Mouse (Mus musculus): ENCODE measurements at regions not wholly inside any gene's neighbourhood (a gene's known extent, or its start where the extent isn't known, plus 50 kb on each side); places are given as distances from the start of the nearest gene placed in this dataset.
A peak's percentile ranks its signal among the peaks of the same experiment; 100 is the strongest.

DNA sequence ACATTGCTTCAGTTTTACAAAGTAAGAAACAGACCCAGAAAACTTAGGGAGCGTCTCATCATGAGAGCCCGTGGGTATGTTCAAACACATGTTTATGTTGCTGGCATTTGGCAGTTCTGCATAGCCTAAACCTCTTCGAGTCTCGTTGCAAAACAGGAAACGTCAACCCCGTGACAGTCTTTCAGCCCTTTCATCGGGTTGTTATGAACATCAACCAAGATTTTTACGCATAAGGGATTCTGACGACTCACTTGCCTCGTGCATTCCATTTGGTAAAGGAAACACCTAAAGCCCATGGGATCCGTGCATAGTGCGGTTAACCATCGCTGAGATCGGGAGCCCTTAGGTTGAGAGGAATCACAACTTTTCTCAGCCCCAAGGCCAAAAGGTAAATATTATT, 115.7 kb downstream of the Gpam start:
- no peak for DNase-seq (ENCODE audit: low spot score in 2 of 2)

DNA sequence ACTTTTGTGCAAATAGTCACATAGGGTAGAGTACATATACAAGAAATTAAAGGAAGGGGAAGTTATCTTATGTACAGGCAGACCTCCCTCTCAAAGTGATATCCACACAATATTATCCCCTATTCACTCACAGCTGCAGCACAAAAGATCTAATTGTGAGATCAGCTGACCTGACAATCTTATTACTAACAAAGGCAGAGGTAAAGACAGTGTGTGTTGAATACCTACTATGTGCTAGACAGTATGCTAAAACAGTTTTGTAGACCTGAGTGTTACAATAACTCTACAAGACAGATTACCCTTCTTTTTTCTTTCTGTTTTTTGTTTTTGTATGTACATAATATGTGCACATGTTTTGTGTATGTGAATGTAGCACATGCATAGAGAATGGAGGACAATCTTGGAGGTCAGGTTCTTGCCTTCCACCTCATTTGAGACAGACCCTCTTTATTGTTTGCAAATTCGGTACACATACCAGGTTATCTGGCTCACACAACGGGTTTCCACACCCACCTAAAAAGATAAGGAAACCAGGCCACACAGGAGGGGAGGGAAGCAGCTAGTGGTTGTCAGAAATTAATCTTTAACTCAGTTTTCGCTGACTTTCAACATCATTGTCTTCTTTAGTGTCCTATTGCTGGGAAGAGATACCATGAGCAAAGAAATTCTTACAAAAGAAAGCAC, 118.4 kb downstream of the Gpam start:
- no peak for DNase-seq (ENCODE audit: low spot score in 2 of 2)

DNA sequence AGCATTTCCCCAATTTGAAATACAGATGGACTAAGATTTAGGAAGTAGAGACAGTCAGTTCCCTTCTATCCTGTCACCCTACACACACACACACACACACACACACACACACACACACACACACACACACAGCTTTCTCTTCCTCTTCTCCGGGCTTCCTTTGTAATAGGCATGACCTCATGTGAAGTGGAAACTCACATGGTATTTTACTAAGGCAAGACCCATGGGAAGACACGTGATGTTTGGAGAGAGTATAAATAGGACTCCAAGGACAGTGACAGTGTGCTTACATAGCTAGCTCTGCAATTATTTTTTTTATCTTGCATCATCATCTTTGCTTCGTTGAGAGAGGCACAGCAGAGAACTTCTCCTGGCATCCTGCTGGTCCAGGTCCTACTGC, 137.1 kb downstream of the Gpam start:
- DNase-seq (ENCODE audit: low spot score in 2 of 2): no peak

DNA sequence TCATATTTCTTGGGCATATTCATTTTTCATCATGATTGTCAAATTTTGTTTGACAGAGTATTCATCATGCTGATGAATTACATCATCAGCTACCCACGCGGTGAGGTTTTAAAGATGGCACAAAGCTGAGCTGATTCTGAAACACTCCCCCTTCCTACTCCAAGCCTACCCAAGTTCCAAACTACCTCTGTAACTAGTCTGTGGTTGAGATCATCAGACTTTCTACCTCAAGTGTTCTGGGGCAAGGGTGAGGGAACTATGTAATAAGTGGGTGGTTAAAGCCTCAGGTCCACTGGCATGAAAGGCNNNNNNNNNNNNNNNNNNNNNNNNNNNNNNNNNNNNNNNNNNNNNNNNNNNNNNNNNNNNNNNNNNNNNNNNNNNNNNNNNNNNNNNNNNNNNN, 142.5 kb downstream of the Gpam start:
- DNase-seq (ENCODE audit: low spot score in 2 of 2): no peak

DNA sequence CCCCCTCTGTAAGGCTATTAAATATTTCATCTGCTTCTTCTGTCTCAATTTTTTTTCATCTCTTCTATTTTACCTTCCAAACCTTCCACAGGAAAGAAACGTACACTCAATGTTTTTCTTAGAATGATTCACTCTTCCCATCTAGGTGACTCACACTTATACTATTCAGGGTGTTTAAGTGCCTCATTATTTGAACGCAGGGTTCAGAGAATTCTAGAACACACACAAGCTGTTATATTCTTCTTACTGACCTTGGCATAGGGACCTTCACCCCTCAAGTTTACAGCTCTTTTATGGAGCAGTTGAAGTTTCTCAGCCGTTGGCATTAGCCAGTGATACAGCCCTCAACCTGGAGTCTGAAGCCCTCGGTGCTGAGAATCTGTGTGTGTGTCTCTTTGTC, 144.2 kb downstream of the Gpam start:
- no peak for DNase-seq (ENCODE audit: low spot score in 2 of 2)

DNA sequence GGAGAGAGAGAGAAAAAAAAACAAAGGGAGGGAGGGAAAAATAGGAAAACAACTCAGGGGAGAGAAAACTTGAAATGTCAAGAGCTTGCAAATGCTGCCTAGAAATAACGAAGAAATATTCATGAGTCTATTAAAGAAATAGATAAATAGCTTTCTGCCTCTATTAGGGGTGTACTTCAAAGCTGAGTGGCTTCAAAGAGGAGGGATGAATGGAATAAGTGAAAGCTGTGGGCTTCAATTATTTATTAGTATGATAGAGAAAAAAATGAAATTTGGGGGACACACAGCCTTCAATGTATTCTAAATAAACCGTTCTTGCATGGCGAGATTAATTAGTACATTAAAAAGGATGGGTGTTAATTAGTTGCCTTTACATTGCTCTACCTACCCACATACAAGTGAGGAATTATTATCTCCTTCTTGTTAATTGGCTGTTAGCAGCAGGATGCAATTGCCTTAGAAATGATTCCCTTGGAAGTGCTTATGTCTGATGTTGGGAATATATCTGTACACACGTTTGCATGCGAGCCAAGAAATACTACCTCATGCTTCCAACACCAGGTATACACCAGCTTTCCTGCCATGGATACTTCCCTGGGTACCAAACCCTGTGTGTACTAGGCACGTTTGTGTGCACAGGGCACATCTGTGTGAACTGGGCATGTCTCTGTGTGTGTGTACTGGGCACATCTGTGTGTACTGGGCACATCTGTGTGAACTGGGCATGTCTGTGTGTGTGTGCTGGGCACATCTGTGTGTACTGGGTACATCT, 155.4 kb downstream of the Gpam start:
- no peak for DNase-seq (ENCODE audit: low spot score in 2 of 2)

DNA sequence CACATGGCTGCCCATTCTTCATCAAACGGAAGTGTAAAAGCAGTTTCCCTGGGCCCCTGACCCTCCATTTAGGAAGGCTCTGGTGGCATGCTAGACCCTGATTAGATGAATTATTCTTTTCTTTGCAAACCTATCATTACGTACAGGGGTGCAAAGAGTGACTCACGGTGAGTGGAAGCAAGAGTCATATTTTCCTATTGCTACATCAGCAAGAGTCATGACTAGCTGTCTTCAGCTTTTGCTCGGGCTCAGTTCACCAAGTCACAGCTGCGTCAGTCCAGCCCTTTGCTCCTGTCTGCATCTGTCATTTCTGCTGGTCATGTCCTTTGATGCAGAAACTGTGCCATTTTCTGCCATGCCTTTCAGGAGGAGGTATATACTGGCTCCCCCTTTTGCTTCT, 168.7 kb downstream of the Gpam start:
- DNase-seq (ENCODE audit: low spot score in 2 of 2): no peak

DNA sequence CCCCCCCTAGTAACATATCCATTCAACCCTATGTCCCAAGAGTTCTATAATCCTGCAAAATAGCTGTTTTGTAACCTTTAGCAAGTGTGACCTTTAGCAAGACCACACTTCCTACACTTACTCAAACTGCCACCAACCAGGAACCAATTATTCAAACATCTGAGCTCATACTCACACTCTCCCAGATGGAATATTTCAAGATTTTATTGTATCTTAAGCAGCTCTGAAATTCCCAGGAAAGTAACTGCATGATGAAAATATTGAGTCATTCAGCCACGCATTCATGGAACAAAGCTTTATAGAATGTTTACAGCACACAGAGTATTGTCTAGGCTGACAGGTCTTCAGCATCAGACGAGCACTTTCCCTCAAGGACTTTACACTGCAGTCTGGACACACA, 171.9 kb downstream of the Gpam start:
- no peak for DNase-seq (ENCODE audit: low spot score in 2 of 2)

DNA sequence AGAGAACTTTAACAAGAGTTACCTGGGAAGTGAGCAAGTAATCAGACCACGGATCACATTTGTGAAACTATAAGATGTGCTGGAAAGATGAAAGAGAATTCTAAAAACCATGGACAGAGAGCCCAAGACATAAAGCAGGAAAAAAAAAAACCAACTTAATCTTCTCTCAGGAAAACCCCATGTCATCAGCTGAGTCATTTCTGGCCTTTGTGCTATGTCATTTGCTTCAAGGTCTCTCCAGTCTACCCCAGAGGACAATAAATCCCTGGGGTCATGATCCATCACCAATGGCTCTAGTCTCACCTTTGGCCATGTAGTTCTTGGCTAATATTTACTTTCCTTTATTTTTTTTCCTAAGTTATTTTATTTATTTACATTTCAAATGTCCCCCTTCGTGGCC, 174.5 kb downstream of the Gpam start:
- DNase-seq (ENCODE audit: low spot score in 2 of 2): no peak

DNA sequence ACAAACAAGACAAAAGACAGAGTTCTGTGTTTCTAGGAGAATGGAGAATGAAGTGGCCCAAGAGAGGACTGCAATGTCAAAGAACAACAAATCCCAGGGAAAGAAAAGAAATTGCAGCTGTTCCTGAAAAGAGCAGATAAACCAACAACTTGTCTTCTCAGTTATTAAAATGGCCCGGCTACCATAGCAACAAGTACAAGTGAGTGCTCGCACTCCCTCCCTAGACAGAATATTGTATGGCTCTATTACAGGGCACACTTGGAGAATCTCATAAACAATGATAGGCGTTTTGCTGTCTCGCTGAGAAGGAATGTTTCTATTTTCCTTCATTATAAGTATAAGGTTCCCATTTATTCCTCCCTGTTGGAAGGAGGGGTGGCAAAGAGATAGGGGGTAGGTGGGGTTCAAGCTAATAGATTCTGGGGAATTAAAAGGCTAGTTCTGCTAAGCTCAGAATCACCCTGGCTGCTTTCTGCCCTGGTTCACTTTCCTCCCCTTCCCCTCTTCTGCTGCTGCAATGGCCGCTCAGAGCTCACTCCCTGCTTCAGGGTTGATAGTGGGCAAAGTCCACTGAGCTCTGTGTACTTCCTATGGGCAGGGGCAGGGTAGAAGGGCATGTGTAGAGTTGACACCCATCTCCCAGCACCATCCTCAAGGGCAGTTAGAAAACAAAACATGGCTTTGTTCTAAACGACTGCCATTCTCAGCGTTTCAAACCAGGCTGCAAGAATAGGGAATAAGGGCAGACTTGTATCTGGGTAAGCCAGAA, 178.5 kb downstream of the Gpam start:
- DNase-seq (ENCODE audit: low spot score in 2 of 2): no peak

DNA sequence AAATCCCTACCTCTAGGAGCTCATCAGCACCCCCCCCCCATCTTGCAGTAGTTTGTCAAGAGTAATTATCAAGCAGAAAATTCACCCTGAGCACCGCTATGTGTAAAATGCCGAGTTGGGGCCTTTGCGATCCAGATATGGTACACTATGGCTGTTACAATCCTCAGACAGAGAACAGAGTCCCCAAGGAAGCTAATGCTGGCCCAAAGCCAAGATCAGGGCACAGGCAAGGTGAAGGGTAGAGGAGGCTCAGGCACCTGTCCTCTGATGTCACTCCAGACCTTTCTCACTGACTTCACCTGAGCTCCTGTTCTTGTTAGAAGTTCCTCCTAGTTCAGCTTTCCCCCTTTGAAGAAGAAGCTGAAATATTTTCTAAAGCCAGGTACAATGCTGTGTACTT, 179.5 kb downstream of the Gpam start:
- DNase-seq (ENCODE audit: low spot score in 2 of 2): no peak

DNA sequence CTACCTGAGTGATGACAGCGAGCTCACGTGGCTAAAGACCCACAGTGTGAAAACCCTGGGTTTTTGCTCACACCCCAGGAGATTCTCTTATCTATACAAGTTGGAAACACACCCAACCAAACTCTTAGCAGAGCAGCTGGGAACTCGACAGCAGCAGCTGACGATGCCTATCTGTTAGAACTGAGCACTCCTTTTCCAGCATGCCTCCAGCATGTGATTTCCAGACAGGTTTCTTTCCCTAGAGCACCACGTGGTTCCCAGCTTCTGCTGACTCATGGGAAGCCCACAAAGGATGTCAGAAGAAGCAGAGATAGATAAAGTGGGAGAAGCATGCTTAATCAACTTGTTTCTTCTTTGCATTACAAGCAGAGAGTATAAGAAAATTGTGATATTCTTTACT, 194.5 kb downstream of the Gpam start:
- DNase-seq (ENCODE audit: low spot score in 2 of 2): no peak

DNA sequence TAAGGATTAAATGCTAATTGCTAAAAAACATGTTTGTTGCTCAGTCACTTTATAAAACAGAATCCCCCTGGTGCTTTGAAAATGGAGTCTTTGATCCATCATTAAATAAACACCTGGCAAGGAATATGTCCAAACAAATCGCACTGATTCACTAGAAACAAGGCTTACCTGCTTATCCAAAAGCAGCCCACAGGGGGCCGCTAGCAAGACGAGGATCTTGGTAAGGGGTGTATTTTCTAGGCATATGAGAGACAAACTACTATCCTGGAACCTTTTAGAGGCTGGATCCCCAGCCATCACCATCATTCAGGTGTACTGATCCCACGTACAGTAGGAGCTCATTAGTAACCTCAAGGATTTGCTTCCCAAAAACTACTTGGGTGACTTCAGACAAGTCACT, 201.2 kb downstream of the Gpam start:
- DNase-seq (ENCODE audit: low spot score in 2 of 2): no peak

DNA sequence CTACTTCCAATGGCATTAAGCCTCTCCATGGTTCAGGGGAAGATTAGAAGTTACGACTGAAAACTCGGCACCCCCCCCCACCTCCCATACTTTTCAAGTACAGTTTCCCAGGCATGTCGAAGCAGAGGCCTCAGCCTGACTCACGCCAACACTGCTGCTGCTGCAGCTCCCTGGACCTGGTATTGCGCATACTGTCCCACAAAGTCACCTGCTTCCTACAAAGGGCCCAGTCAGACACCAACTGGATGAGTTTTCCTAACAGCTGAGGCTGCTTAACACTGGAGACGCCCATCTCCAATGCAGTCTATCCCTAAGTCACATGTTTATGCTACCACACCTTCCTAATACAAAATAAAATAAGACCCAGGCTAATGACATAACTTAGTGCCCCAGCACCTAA, 207.4 kb downstream of the Gpam start:
- no peak for DNase-seq (ENCODE audit: low spot score in 2 of 2)

DNA sequence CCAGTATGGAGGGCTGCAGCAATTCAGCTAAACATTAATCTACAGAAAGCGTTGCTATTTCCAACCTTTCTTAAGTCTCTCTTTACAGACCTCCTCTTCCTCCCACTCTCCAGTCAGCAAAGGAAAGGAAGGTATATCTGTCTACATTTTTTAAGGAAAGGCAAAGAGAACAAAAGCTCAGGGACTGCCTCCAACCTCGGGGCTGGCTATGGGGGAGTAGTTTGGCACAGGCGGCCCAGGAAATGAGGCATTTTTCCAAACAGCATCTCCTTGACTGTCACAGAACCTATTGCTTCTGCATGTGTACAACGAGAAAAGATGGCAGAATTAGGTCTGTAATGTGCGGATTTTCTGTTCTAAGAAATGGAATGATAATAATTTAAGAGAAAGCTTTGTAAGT, 233.4 kb downstream of the Gpam start:
- peak in 1 of 2 experiments; percentile 7 for DNase-seq (ENCODE audit: low spot score in 2 of 2)

DNA sequence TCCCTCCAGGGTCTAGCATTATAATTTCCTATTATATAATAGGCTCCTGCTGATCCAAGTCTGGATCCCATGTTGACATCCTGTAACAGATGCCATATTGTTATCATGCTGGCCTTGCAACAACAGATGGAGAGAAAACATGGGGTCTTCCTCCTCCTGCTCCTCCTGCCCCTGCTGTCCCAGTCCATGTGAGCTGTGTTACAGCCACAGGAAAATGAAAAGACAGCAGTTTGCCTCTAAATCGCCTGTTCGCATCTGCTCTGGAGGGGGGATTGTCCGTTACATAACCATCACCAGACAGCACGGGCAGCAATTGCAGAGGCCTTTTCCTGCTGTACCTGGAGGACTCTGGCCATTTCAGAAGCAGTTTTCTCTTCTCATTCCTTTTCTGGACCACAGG, 260.0 kb downstream of the Gpam start:
- no peak for DNase-seq (ENCODE audit: low spot score in 2 of 2)

DNA sequence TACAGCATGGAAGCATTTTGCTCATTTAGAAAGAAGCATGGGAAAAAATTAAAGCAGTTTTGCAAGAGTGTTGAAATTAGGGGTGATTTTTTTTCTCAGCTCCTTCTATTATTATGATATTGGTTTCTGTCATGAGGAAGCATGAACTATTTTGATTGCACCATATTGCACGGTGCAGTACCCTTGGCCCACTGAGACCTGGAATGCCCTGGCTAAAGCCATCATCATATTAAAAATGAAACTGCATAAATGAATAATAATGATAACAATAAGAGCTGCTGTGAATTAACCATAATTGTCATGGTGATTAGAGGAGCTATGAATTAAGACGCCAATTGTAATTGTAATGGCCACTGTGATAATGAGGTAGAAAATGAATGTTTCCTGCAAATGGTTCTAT, 271.8 kb downstream of the Gpam start:
- no peak for DNase-seq (ENCODE audit: low spot score in 2 of 2)

DNA sequence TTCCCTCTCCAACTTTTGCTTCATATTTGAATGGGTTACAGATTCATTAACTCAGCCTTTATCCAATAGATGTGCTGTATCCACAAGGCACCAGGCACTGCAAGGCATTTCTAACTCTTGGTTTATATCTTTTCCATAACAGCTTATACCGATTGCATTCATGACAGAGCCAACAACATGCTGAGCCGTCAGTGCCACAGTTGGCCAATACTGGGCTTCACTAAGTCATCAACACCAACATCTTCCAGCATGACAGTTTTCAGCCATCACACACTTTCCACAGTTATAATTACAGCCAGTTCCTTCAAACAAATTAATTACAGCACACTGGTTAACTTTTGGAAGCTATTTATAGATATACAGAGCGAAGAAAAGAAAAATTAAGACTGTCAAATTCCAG, 288.8 kb downstream of the Gpam start:
- DNase-seq (ENCODE audit: low spot score in 2 of 2): no peak

DNA sequence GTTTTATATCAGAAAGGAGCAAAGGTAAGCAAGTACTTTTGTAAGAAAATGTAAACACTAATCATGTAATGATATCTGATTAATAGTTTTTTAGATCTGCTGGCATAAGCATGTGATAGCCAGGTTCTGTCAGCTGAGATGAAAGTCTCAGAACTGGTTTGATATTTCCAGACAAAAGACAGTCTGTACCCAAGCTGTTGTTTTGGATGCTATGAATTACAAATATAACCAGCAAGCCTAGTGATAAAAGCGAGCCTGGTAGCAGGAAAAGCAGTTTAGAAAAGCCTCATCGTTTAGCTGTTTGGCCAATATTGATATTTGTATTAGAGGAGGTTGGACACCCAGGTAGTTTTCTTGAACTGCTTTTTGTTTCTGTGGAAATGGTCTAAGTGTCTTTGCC, 290.6 kb downstream of the Gpam start:
- no peak for DNase-seq (ENCODE audit: low spot score in 2 of 2)

DNA sequence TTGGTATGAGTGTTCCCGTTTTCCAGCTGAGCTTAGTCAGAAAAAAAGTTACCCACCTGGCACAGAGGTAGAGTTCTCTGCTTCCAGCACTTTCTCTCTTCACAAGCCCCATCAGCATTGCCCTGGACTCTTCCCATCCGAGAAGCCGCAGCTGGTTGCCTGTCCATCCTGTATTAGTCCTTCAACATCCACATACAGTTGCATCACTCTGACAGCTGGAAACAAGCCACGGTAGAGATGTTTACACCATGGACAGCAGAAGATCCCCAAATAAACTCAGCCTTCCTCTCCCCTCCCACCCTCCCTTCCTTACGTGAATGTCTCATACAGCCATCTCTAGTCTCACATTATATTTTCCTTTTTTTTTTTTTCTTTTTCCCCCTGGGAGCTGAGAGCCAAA, 304.9 kb downstream of the Gpam start:
- DNase-seq (ENCODE audit: low spot score in 2 of 2): no peak

DNA sequence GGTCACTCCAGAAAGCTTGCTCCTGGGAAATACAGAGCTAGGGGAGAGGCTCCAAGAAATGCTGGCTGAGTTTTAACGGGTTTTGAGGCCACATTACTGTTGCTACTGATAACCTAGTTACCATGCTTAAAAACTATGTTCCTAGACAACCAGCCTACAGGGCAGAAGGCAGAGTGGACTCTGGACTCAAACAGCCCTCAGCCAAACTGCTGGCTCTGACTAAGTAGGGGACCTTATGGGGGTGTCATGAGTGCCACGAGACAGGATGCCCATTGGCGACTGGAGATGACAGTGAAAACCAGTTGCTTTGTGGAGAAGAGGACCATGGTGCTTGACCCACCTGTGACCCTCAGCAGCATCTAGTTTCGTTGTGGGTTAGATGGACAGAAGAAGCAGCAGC, 306.5 kb downstream of the Gpam start:
- no peak for DNase-seq (ENCODE audit: low spot score in 2 of 2)

DNA sequence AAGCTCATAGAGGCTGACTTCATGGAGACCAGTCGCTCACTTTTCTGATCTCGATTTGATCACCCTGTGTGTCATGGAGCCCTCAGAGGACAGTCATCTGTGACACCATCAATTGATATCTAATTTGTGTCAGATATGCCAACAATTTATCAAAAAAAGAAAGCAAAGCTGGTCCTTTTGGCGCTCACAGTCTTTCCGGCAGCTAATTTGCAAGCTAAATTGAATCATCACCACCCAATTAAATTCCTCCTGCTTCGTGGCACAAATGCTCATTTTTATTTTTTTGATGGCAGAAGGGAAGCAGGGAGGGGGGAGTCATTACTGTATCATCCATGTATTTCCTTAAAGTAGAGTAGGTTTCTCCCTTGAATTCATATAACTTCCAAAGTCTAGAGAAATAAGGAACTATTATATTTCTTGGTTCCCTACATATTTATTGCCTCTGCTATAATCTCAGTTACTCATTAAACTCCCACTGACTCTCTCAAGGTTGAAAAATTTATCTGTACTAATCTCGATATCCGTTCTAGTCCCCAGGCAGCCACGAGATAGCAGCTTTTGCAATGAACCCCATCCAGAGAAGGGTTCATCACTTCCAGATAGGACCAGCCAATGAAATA, 325.8 kb downstream of the Gpam start:
- no peak for DNase-seq (ENCODE audit: low spot score in 2 of 2)

DNA sequence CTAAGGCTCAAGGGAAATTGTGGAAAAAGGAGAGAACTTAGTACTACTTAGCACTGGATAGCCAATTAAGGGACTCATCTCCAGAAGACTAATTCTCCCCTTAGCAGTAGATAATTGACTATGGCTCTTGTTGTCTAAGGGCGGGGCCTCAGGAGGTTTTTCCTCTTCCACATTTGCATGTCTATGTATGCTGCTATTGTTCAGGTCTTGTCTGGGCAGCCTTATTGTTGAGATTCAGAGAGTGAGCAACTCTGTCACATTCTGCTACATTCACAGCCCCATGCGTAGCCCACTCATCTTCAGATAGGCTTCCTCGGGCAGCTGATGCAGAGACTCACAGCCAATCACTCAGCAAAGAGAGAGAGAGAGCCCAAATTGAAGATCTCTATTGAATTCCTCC, 339.9 kb downstream of the Gpam start:
- DNase-seq (ENCODE audit: low spot score in 2 of 2): no peak

Measured in frontal cortex, postnatal 25 days (tissue).